Mouse (Mus musculus) C2C12 (cell line): ENCODE results near the gene Capn8.

ENCODE experiments used
- CEBPB ChIP-seq: IDR thresholded peaks from one replicate; pipeline ENCODE4 v1.6.1; 2011; ENCODE audit warnings: low read depth, mild to moderate bottlenecking, control low read depth, moderate library complexity
- CTCF ChIP-seq: IDR thresholded peaks from one replicate; pipeline ENCODE4 v1.5.1; 2011; ENCODE audit not compliant: control insufficient read depth, insufficient read depth, insufficient read length
- MAX ChIP-seq: IDR thresholded peaks from one replicate; pipeline ENCODE4 v1.6.1; 2011; ENCODE audit warnings: mild to moderate bottlenecking, control low read depth
- MYOD1 ChIP-seq: IDR thresholded peaks from one replicate; pipeline ENCODE4 v1.6.1; 2011; ENCODE audit warnings: low read depth; ENCODE audit not compliant: control insufficient read depth, insufficient read length

DNA sequence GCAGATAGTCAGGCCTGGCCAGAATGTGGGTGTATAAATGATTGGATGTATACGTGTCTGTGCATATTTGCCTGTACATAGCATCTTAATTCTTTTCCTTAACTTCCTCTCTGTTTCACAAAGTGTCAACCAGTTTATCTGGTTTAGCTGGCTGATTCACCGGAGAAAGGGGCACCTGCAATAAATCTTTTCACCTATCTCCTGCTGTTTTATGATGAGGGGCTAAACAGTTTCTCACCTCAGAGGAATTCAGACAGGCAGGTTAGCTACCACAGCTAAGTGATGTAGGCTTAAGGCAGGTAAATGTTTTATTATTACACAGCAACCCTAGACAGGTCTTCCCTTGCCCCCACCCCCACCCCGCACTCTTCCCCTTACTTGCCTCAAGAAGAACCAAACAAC is 29.7 kb upstream of the Capn8 start:
- TF ChIP-seq MAX (no peak), MYOD1 (no peak), CTCF (no peak), CEBPB (no peak)
